Mouse (Mus musculus) lung, embryonic 16.5 days (tissue): ENCODE data around the gene Nuak2. TPM values are rescaled to one million over a fixed set of nuclear protein-coding genes. Genes with fewer than 3 reads are reported as not detected.
"Not testable (repeated sequence)": the region's sequence is repeated elsewhere in the genome, so short reads cannot be mapped to it uniquely, and the experiment has no call there.

Experiments used
- ATAC-seq: fragments of 200-750 bp; cut with Nextera tagmentation; 2 replicates; pipeline ENCODE4 v1.8.0; 2017; ENCODE audit warnings: low read depth, mild to moderate bottlenecking, moderate library complexity
- H3K27ac ChIP-seq: fragments of 300-500 bp; sonication (generic); 2 replicates; pipeline ENCODE4 v1.5.1; 2014; ENCODE audit warnings: mild to moderate bottlenecking, control low read depth, low read length
- H3K27me3 ChIP-seq: fragments of 300-500 bp; sonication (generic); 2 replicates; pipeline ENCODE4 v1.6.1; 2014; ENCODE audit warnings: low read depth, low read length, mixed read lengths; ENCODE audit not compliant: control insufficient read depth, insufficient read depth
- H3K36me3 ChIP-seq: fragments of 300-500 bp; sonication (generic); 2 replicates; pipeline ENCODE4 v1.6.1; 2014; ENCODE audit warnings: low read length; ENCODE audit not compliant: control insufficient read depth, insufficient read depth
- H3K4me1 ChIP-seq: fragments of 300-500 bp; sonication (generic); replicated peaks from 2 replicates; pipeline ENCODE4 v1.6.1; 2014; ENCODE audit warnings: low read length, mixed read lengths; ENCODE audit not compliant: control insufficient read depth, insufficient read depth
- H3K4me2 ChIP-seq: fragments of 300-500 bp; sonication (generic); 2 replicates; pipeline ENCODE4 v1.6.1; 2014; ENCODE audit warnings: low read depth, low read length, control low read depth
- H3K4me3 ChIP-seq: fragments of 300-500 bp; sonication (generic); 2 replicates; pipeline ENCODE4 v1.5.1; 2014; ENCODE audit warnings: mild to moderate bottlenecking, low read length, control low read depth
- H3K9ac ChIP-seq: fragments of 300-500 bp; sonication (generic); 2 replicates; pipeline ENCODE4 v1.6.1; 2014; ENCODE audit warnings: low read length, control low read depth
- H3K9me3 ChIP-seq: fragments of 300-500 bp; sonication (generic); 2 replicates; pipeline ENCODE4 v1.6.1; 2016; ENCODE audit warnings: low read length; ENCODE audit not compliant: control insufficient read depth
- WGBS: fragments of 180-500 bp; shearing (Covaris S2); extraction: QIAGEN DNeasy Blood & Tissue Kit; methylation state at CpG from one replicate; pipeline ENCODE4 v1.1.7; 2014; 5-methylcytosine and 5-hydroxymethylcytosine counted together
- polyA plus RNA-seq: library from polyadenylated mRNA; unstranded; fragments of >200 nt; fragmentation: Nextera tagmentation; extraction: Ambion mirVana; gene quantifications from 2 replicates; pipeline ENCODE4 v1.2.1, GENCODE M21; 2015

Nuak2 gene
- polyA plus RNA-seq, 1 experiment from 2014 or later: 23.4 TPM

DNA sequence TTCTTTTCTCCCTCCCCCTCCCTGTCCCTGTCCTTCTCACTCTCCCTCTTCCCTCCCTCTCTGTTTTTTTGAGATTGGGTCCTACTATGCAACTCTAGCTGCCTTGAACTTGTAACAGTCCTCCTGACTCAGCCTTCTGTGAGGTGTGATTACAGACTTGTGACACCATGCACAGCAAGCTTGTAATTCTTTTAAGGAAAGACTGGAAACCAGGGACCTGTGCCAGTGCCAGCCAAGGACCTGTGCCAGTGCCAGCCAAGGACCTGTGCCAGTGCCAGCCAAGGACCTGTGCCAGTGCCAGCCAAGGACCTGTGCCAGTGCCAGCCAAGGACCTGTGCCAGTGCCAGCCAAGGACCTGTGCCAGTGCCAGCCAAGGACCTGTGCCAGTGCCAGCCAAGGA, 33.1 kb downstream of the Nuak2 start:
- H3K9ac ChIP-seq, H3K4me2 ChIP-seq, ATAC-seq, H3K4me3 ChIP-seq, H3K9me3 ChIP-seq, H3K36me3 ChIP-seq, H3K27ac ChIP-seq, H3K27me3 ChIP-seq, H3K4me1 ChIP-seq: not testable (repeated sequence)

DNA sequence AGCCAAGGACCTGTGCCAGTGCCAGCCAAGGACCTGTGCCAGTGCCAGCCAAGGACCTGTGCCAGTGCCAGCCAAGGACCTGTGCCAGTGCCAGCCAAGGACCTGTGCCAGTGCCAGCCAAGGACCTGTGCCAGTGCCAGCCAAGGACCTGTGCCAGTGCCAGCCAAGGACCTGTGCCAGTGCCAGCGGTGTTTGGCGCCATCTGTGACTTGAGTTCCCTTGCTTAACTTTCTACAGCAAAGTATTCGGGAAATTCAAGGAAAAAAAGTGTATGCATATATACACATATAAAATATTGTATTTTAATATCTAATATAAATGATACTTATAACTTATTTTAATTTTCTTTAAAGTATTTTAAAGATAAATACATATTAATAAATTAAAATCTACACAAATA, 33.7 kb downstream of the Nuak2 start:
- H3K4me1 ChIP-seq, ATAC-seq, H3K9ac ChIP-seq, H3K4me3 ChIP-seq, H3K36me3 ChIP-seq, H3K4me2 ChIP-seq, H3K27ac ChIP-seq, H3K27me3 ChIP-seq, H3K9me3 ChIP-seq: not testable (repeated sequence)
- WGBS: 89% methylated on average over 3 of the region's 3 CpGs

DNA sequence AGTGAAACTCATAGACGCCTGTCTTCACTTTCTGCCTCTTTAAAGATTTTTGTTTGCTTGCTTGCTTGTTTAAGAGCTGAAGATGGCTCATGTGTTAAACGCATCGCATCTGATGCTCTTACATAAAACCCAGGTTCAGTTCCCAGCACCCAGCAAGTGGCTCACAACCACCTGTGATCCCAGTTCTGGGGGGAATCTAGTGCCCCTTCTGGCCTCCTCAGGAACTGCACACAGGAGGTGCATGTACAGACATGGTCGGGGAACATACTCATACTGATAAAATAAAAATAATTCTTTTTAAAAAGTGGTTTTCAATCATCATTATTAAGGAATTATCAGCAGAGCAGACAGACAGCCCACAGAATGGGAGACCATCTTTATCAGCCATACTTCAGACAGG, 35.1 kb downstream of the Nuak2 start:
- peaks cover 6% of the 10 kb centered on the region for H3K4me1 ChIP-seq
- no peaks in the 10 kb centered on the region for H3K27me3 ChIP-seq
- H3K36me3 ChIP-seq: no peaks in the 10 kb centered on the region
- no peak overlapping the region for H3K27ac ChIP-seq
- H3K4me3 ChIP-seq: no peak overlapping the region
- no peak overlapping the region for H3K9ac ChIP-seq
- ATAC-seq: no peak
- no peak overlapping the region for H3K4me2 ChIP-seq
- H3K9me3 ChIP-seq: peaks cover 3% of the 10 kb centered on the region; the same call in 1 of the 2 replicates
- 90% methylated on average over 4 of the region's 4 CpGs for WGBS

DNA sequence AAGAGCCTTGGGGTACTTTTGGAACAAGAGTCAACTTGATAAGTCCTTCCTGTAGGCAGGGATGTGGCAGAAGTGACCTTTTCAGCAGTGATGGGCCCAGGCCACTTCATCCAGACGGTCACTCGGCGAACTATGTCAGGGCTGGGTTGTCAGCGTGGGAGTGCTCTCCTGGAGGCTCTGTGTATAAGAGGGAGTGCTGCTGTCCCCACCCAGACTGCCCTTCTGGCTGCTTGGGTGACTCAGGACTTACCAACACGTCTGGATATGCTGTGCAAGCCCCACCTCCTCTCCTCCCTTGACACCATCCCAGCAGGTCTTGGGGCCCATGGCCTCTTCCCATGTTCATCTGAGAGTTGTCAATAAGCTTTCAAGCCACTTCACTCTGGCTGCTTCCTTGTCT, 37.5 kb downstream of the Nuak2 start:
- H3K4me1 ChIP-seq: peaks cover 6% of the 10 kb centered on the region
- H3K36me3 ChIP-seq: peaks cover 6% of the 10 kb centered on the region; the same call in 1 of the 2 replicates
- no peak for ATAC-seq
- H3K9ac ChIP-seq: no peak overlapping the region
- H3K9me3 ChIP-seq: peaks cover 3% of the 10 kb centered on the region; the same call in 1 of the 2 replicates
- 44% methylated on average over 5 of the region's 5 CpGs for WGBS
- no peak overlapping the region for H3K27ac ChIP-seq
- no peak overlapping the region for H3K4me2 ChIP-seq
- no peak overlapping the region for H3K4me3 ChIP-seq
- H3K27me3 ChIP-seq: no peaks in the 10 kb centered on the region

DNA sequence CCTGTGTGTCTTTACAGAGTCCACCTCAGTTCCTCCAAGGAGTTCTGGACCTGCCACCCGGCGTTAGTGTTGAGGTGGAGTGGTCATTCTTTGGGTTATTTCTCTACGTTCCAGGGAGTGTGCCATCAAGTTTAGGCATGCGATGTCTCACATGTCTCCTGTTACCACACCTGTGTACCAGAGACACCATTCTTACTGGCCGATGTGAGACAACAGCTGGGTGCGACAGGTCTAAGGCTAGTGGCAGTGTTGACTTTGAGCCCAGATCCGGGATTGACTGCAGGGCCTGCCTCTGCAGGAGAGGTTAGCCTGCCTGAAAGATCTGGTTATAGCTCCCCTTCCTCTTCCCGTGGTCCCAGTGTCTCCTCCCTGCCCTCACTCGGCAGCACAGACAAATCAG, 38.3 kb downstream of the Nuak2 start:
- peaks cover 6% of the 10 kb centered on the region for H3K4me1 ChIP-seq
- H3K27me3 ChIP-seq: no peaks in the 10 kb centered on the region
- no peak for ATAC-seq
- H3K4me3 ChIP-seq: no peak overlapping the region
- peaks cover 3% of the 10 kb centered on the region; the same call in 1 of the 2 replicates for H3K9me3 ChIP-seq
- no peak overlapping the region for H3K27ac ChIP-seq
- WGBS: 62% methylated on average over 9 of the region's 9 CpGs
- no peak overlapping the region for H3K4me2 ChIP-seq
- no peak overlapping the region for H3K9ac ChIP-seq
- peaks cover 11% of the 10 kb centered on the region; the same call in 1 of the 2 replicates for H3K36me3 ChIP-seq

DNA sequence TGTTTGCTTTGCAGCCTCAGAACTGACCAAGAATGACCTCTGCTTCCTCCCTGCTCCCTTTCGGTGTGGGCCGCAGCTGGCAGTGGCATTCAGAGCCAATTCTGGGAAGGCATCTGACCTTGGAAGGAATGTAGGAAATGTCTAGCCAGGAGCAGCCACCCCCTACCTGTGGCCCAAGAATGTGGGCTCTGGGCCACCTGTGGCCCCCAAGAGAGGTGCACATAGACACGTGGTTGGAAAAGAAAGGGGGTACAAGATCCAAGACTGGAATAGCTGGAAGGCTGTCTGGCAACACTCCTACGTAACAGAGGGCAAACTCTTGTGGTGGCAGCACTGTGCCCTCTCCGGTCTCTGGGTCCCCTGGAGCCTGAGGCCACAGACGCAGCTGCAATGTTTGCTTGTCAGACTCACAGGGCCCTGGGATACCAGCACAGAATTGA, 39.3 kb downstream of the Nuak2 start:
- H3K27me3 ChIP-seq: no peaks in the 10 kb centered on the region
- peaks cover 3% of the 10 kb centered on the region; the same call in 1 of the 2 replicates for H3K9me3 ChIP-seq
- peaks cover 19% of the 10 kb centered on the region for H3K36me3 ChIP-seq
- H3K9ac ChIP-seq: no peak overlapping the region
- H3K27ac ChIP-seq: no peak overlapping the region
- no peak overlapping the region for H3K4me2 ChIP-seq
- WGBS: 58% methylated on average over 6 of the region's 6 CpGs
- peaks cover 6% of the 10 kb centered on the region for H3K4me1 ChIP-seq
- ATAC-seq: peak; percentile 39; the same call in 1 of the 2 replicates
- no peak overlapping the region for H3K4me3 ChIP-seq

DNA sequence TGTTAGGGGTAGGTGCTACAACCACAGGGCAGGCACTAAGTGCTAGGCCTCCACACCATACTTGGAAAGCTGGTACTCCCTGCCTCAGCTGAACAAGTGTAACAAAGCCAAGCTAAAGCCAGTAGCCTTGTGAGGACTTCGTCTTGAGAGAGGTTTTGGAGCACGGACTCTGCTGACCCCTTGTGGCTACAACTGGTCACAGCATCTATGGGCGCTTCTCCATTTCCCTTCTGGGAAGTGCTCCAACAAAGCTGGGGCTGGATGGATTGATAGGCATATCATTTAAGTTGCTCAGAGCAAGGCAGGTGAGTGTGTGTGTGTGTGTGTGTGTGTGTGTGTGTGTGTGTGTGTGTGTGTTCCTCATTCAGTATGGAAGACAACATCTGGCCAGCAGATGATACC, 39.9 kb downstream of the Nuak2 start:
- Histone ChIP-seq H3K27ac (no peak overlapping the region), H3K9ac (no peak overlapping the region)
- 0% methylated on average over 3 of the region's 3 CpGs for WGBS

DNA sequence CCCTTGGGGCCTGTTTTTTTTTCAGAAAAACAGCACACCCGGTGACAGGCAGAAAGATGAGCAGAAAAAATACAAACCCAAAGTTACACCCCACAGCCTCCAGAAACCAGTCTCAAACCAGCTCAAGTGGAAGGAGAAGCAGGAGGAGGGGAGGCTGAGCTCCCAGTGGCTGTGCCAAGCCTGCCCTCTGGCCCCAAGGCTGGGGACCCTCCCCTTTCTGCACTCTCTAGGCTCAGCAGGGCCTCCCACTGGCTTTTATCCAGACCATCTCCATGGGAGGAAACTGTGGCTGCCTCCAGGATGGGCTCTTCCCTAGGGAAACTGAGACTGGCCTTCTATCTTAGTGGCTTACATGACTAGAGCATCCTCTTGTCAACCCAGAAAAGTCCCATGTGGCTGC, 40.9 kb downstream of the Nuak2 start:
- Histone ChIP-seq H3K27me3 (no peaks in the 10 kb centered on the region), H3K4me1 (peaks cover 6% of the 10 kb centered on the region), H3K9ac (no peak overlapping the region), H3K4me2 (no peak overlapping the region), H3K36me3 (peaks cover 28% of the 10 kb centered on the region), H3K27ac (no peak overlapping the region), H3K4me3 (no peak overlapping the region), H3K9me3 (no peaks in the 10 kb centered on the region)
- 0 out of 2 replicates have a peak, but pooled peaks have one; percentile 13 for ATAC-seq
- 28% methylated on average over 1 of the region's 1 CpGs for WGBS

More for the DNA sequence above, 39.9 kb downstream of the Nuak2 start:
- Histone ChIP-seq H3K4me3 (no peak overlapping the region), H3K9me3 (peaks cover 2% of the 10 kb centered on the region; the same call in 1 of the 2 replicates), H3K27me3 (no peaks in the 10 kb centered on the region), H3K4me2 (no peak overlapping the region), H3K4me1 (peaks cover 6% of the 10 kb centered on the region), H3K36me3 (peaks cover 26% of the 10 kb centered on the region)
- ATAC-seq: peak; percentile 60

DNA sequence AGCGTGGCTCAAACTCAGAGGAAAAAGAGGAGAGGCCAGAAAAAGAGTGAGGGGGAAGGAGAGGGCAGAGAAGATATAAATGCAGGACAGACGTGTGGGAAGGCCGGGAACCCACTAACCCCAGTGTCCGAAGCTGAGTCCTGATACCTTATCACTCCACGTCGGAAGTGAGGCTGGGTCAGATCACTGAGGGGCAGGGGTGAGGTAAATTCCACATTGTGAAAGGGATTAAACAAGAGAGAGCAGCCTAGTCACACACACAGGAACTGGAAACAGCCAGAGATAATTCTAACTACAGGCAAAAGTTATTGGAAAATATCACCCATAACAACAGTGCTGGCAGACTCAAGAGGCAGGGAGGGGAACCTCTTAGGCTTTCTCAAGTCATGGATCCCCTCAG, 46.0 kb downstream of the Nuak2 start:
- ATAC-seq: no peak
- 60% methylated on average over 6 of the region's 6 CpGs for WGBS
- H3K9ac ChIP-seq: no peak overlapping the region

DNA sequence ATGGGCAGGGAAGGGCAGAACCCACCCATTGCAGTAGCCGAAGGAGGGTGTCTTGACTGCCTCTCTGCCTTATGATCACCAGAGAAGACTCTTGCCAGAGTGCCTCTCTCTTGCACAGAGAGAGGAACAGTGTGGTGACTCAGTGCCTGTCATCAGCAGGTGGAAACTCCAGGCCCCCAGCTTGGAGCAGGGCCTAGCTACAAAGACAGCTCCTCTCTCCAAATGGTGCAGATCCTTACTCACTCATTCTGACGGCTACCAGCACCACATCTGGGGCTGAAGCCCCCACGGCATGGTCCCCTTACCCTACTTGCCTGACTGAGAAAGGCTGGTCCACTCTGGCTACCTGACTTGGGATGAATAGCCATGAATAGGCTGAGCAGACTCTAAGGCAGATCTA, 48.5 kb downstream of the Nuak2 start:
- Histone ChIP-seq H3K4me2 (no peak overlapping the region), H3K9me3 (no peaks in the 10 kb centered on the region), H3K27me3 (no peaks in the 10 kb centered on the region), H3K4me1 (peaks cover 3% of the 10 kb centered on the region; the same call in 1 of the 2 replicates), H3K36me3 (peaks cover 17% of the 10 kb centered on the region), H3K4me3 (no peak overlapping the region), H3K9ac (no peak overlapping the region), H3K27ac (no peak overlapping the region)
- WGBS: 84% methylated on average over 3 of the region's 3 CpGs
- no peak for ATAC-seq

More for the DNA sequence above, 46.0 kb downstream of the Nuak2 start:
- H3K27ac ChIP-seq: no peak overlapping the region
- no peaks in the 10 kb centered on the region for H3K27me3 ChIP-seq
- H3K4me2 ChIP-seq: no peak overlapping the region
- H3K36me3 ChIP-seq: peaks cover 28% of the 10 kb centered on the region
- no peaks in the 10 kb centered on the region for H3K9me3 ChIP-seq
- no peaks in the 10 kb centered on the region for H3K4me1 ChIP-seq
- H3K4me3 ChIP-seq: no peak overlapping the region
